Mouse (Mus musculus) embryonic fibroblast, embryonic 13.5 days (primary cell): ENCODE results near the gene Apex2.

Experiments
- CTCF ChIP-seq: IDR thresholded peaks from 2 replicates; pipeline ENCODE4 v1.5.1; 2011; ENCODE audit warnings: mild to moderate bottlenecking, control low read depth, low read length, moderate library complexity, borderline replicate concordance; ENCODE audit not compliant: insufficient read depth
- POLR2A ChIP-seq: IDR thresholded peaks from 2 replicates; pipeline ENCODE4 v1.6.1; 2011; ENCODE audit warnings: low read depth, mild to moderate bottlenecking, control low read depth, low read length, moderate library complexity

DNA sequence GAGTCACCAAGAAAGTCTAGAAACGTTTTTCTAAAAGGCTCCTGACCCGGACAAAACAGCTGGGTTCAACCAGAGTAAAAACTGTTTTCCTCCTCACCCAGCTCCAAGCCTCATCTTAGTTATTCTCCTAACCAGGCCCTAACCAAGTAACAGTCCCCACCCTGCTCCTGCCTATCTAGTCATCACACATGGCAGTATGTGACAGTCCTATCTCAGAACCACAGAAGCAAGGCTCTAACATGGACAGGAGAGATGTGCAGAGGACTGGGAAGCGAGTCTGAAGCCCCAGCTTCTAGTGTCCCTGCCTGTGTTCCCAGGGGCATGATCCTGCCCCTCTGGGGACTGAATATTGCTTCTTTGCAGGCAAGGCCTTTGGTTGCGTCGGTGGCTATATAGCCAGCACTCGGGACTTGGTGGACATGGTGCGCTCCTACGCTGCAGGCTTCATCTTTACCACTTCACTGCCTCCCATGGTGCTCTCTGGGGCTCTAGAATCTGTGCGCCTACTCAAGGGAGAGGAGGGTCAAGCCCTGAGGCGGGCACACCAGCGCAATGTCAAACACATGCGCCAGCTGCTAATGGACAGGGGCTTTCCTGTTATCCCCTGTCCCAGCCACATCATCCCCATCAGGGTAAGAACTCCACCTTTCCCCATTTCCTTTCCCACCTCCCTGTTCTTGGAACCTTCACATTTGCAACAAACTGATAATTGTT, 24.9 kb downstream of the Apex2 start:
- no peak for TF ChIP-seq POLR2A
- no peak for TF ChIP-seq CTCF
